Comparison of ENCODE assay signal across 25 mouse cellular contexts in the genomic region with DNA sequence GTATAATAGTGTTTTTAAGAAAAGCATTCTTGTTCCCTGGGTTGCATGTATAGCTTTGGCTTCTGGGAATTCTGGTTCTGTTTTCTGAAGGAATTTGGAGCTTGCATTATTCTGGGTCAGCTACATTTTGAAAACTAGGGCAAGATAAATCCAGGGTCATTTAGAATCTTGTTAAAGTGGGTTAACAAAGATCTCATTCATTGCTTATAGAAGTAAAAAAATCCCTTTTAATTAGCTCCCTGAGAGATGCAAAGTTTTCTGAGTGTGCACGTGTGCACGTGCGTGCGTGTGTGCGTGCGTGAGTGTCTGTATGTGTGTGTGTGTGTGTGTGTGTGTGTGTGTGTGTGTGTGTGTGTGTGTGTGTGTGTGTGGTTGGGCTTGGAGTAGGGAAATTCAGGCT. TPM values are rescaled to one million over a fixed set of nuclear protein-coding genes. Genes with fewer than 3 reads are reported as not detected.
DNase-seq lines count a peak whose midpoint lies in the region; ATAC-seq and TF ChIP-seq lines count a peak whose summit lies in the region.
"Had no signal": no experiment of that assay in that cellular context is flagged by ENCODE, and none has a peak within 500 bp of the region (broad histone marks: within the 10 kb centered on the region; RNA-seq: fewer than 3 reads in every experiment).

No protein-coding gene starts in this region.

- no peaks in the 10 kb centered on the region for H3K9me3 ChIP-seq in forebrain, embryonic 11.5 days (ENCODE audit: control insufficient read depth, low read length)
- no peaks in the 10 kb centered on the region for H3K9me3 ChIP-seq in forebrain, embryonic 13.5 days (replicated peaks)
- no peaks in the 10 kb centered on the region for H3K9me3 ChIP-seq in limb, embryonic 12.5 days
- no peaks in the 10 kb centered on the region for H3K9me3 ChIP-seq in limb, embryonic 10.5 days (replicated peaks)
- H3K9me3 ChIP-seq: heart, embryonic 12.5 days; heart, embryonic 15.5 days; hindbrain, embryonic 10.5 days; hindbrain, embryonic 13.5 days; intestine, embryonic 15.5 days had no signal

- no peaks in the 10 kb centered on the region for H3K36me3 ChIP-seq in forebrain, embryonic 11.5 days (ENCODE audit: control insufficient read depth, insufficient read depth, low read length)
- no peaks in the 10 kb centered on the region for H3K36me3 ChIP-seq in forebrain, embryonic 13.5 days (ENCODE audit: poor library complexity, severe bottlenecking)
- no peaks in the 10 kb centered on the region for H3K36me3 ChIP-seq in limb, embryonic 12.5 days
- peaks cover 11% of the 10 kb centered on the region; the same call in 1 of the 2 replicates for H3K36me3 ChIP-seq in limb, embryonic 10.5 days
- H3K36me3 ChIP-seq: heart, embryonic 15.5 days; hindbrain, embryonic 13.5 days; intestine, embryonic 15.5 days had no signal

- peak; percentile 62 for DNase-seq in forebrain, embryonic 11.5 days (ENCODE audit: low spot score)
- DNase-seq in limb, embryonic 10.5 days (ENCODE audit: low spot score), result no peak
- peak; percentile 65 for DNase-seq in brain, embryonic 14.5 days (ENCODE audit: low read depth)
- peak; percentile 48 for DNase-seq in retina, postnatal 1 day
- no peak for DNase-seq in cerebellum, postnatal 4 days (ENCODE audit: low spot score in 2 of 2)
- DNase-seq: adrenal gland, adult 8-10 months; adrenal gland, postnatal 25 days; cerebellum, adult 18-20 months; cerebellum, adult 9-10 months; cerebellum, postnatal 14 days; gastrocnemius, postnatal 25 days; heart, adult 18-20 months; heart, postnatal 10 days; heart, postnatal 36 days; kidney, adult 11 months had no signal

- peak overlapping the region; percentile 31; the same call in 1 of the 2 replicates for H3K27ac ChIP-seq in forebrain, embryonic 11.5 days (ENCODE audit: low read depth, low read length)
- no peak overlapping the region for H3K27ac ChIP-seq in forebrain, embryonic 13.5 days
- 0 out of 2 replicates have a peak overlapping the region, but pooled peaks have one; percentile 54 for H3K27ac ChIP-seq in limb, embryonic 12.5 days
- H3K27ac ChIP-seq in limb, embryonic 10.5 days, result no peak overlapping the region
- H3K27ac ChIP-seq: hindbrain, embryonic 10.5 days; hindbrain, embryonic 13.5 days; intestine, embryonic 15.5 days had no signal

- TF ChIP-seq CTCF in brain, embryonic 14.5 days (IDR thresholded peaks at IDR 0.05; ENCODE audit: borderline replicate concordance, extremely low read depth, insufficient read depth, insufficient read length), result no peak

- no peaks in the 10 kb centered on the region for H3K27me3 ChIP-seq in forebrain, embryonic 11.5 days (ENCODE audit: control insufficient read depth, insufficient read depth, low read length)
- H3K27me3 ChIP-seq in forebrain, embryonic 13.5 days, result no peaks in the 10 kb centered on the region
- H3K27me3 ChIP-seq in limb, embryonic 12.5 days, result no peaks in the 10 kb centered on the region
- H3K27me3 ChIP-seq in limb, embryonic 10.5 days (ENCODE audit: low read depth, poor library complexity, severe bottlenecking), result no peaks in the 10 kb centered on the region
- H3K27me3 ChIP-seq: heart, embryonic 12.5 days; heart, embryonic 15.5 days; hindbrain, embryonic 13.5 days; intestine, embryonic 15.5 days had no signal

- ATAC-seq in forebrain, embryonic 11.5 days (replicated peaks; ENCODE audit: low FRiP score), result peak; percentile 53; the same call in 1 of the 2 replicates
- no peak for ATAC-seq in forebrain, embryonic 13.5 days
- no peak for ATAC-seq in limb, embryonic 12.5 days (ENCODE audit: insufficient number of reproducible peaks, insufficient read depth, low FRiP score, low TSS enrichment, low read depth)
- ATAC-seq: activated CD4-positive, CD25-positive, alpha-beta regulatory T cell, adult 4 months; CD4-positive, CD25-positive, alpha-beta regulatory T cell, adult 4 months; hindbrain, embryonic 16.5 days; intestine, embryonic 15.5 days had no signal

- WGBS in forebrain, embryonic 11.5 days, result 60% methylated on average over 6 of the region's 6 CpGs
- WGBS in forebrain, embryonic 13.5 days, result 26% methylated on average over 6 of the region's 6 CpGs
- 84% methylated on average over 6 of the region's 6 CpGs for WGBS in limb, embryonic 12.5 days
- 92% methylated on average over 6 of the region's 6 CpGs for WGBS in limb, embryonic 10.5 days

- no peak overlapping the region for H3K4me3 ChIP-seq in forebrain, embryonic 11.5 days (ENCODE audit: low read depth, low read length)
- no peak overlapping the region for H3K4me3 ChIP-seq in forebrain, embryonic 13.5 days
- no peak overlapping the region for H3K4me3 ChIP-seq in limb, embryonic 12.5 days (replicated peaks)
- no peak overlapping the region for H3K4me3 ChIP-seq in limb, embryonic 10.5 days
- H3K4me3 ChIP-seq: heart, embryonic 12.5 days; heart, embryonic 15.5 days; hindbrain, embryonic 10.5 days; hindbrain, embryonic 13.5 days; intestine, embryonic 15.5 days had no signal

- TF ChIP-seq POLR2A in brain, embryonic 14.5 days (IDR thresholded peaks at IDR 0.05; ENCODE audit: borderline replicate concordance, extremely low read depth, insufficient read depth, insufficient read length, poor library complexity, severe bottlenecking), result no peak

- no peak overlapping the region for H3K9ac ChIP-seq in forebrain, embryonic 11.5 days (ENCODE audit: low read length)
- H3K9ac ChIP-seq in forebrain, embryonic 13.5 days, result no peak overlapping the region
- no peak overlapping the region for H3K9ac ChIP-seq in limb, embryonic 12.5 days (replicated peaks)
- H3K9ac ChIP-seq: heart, embryonic 12.5 days; heart, embryonic 15.5 days; hindbrain, embryonic 13.5 days; intestine, embryonic 15.5 days had no signal

- H3K4me1 ChIP-seq in forebrain, embryonic 11.5 days (replicated peaks; ENCODE audit: control insufficient read depth, insufficient read depth, low read length), result no peaks in the 10 kb centered on the region
- peaks cover 31% of the 10 kb centered on the region for H3K4me1 ChIP-seq in forebrain, embryonic 13.5 days
- H3K4me1 ChIP-seq in limb, embryonic 12.5 days (replicated peaks), result 0 out of 2 replicates have a peak, but pooled peaks cover 10% of the 10 kb centered on the region
- H3K4me1 ChIP-seq in limb, embryonic 10.5 days, result peaks cover 6% of the 10 kb centered on the region; the same call in 1 of the 2 replicates
- H3K4me1 ChIP-seq: hindbrain, embryonic 13.5 days had no signal

- no peak overlapping the region for H3K4me2 ChIP-seq in forebrain, embryonic 11.5 days (ENCODE audit: low read depth, low read length, severe bottlenecking)
- no peak overlapping the region for H3K4me2 ChIP-seq in forebrain, embryonic 13.5 days
- no peak overlapping the region for H3K4me2 ChIP-seq in limb, embryonic 12.5 days
- H3K4me2 ChIP-seq: heart, embryonic 12.5 days; heart, embryonic 15.5 days; hindbrain, embryonic 13.5 days; intestine, embryonic 15.5 days had no signal

RNA-seq across cellular contexts. Expression of gene Syne2, which starts 42.9 kb away (rescaled TPM):
- 117 and 127 TPM in 2 replicates for polyA plus RNA-seq in forebrain, embryonic 11.5 days (2014; fragmentation: Nextera tagmentation; extraction: Ambion mirVana)
- 137 TPM in 2 replicates for polyA plus RNA-seq in forebrain, embryonic 13.5 days (2015; fragmentation: Nextera tagmentation; extraction: Ambion mirVana)
- 106 and 119 TPM in 2 replicates for polyA plus RNA-seq in limb, embryonic 12.5 days (2016; fragmentation: Nextera tagmentation; extraction: Ambion mirVana)
- 89.8 and 113 TPM in 2 replicates for polyA plus RNA-seq in limb, embryonic 10.5 days (2016; fragmentation: Nextera tagmentation; extraction: Ambion mirVana)
- 72.9 and 96.0 TPM in 2 replicates for polyA plus RNA-seq in brain, embryonic 14.5 days (2012; rRNA removed)

Comparison
In these comparisons a context has a peak if more than half of its experiments do, and no peak if none do; other contexts are left out.
1. H3K27ac ChIP-seq: peak in forebrain, embryonic 11.5 days (single experiment) and limb, embryonic 12.5 days (single experiment); none in forebrain, embryonic 13.5 days (single experiment) and limb, embryonic 10.5 days (single experiment).
2. DNase-seq: peak in forebrain, embryonic 11.5 days (single experiment), brain, embryonic 14.5 days (single experiment) and retina, postnatal 1 day (single experiment); none in limb, embryonic 10.5 days (single experiment) and cerebellum, postnatal 4 days (0 of 2).